Mouse (Mus musculus) left cerebral cortex, postnatal 36 days (tissue): Measurements from ENCODE around the gene Efcab2. TPM values are rescaled to one million over a fixed set of nuclear protein-coding genes. Genes with fewer than 3 reads are reported as not detected.

Source experiments
- DNase-seq, 2 experiments: peaks; one replicate each; pipeline ENCODE4 v3.0.0; 2021 to 2022; ENCODE audit warnings: low spot score in 2 of 2, mixed read lengths in 1 of 2
- intact Hi-C: fragments of 180-260 bp; cut with DNase I; formaldehyde crosslinking; loops from one replicate; pipeline ENCODE4 v1.15.1; 2025
- total RNA-seq, 2 experiments: library from RNA; stranded (reverse); gene quantifications; 2 replicates each; pipeline ENCODE4 v1.2.3; 2021

Gene Efcab2
- total RNA-seq, 2 experiments from 2014 or later, result 11.6 to 12.5 TPM

GRCm38 (mm10) chr1:178458029-178458428 lies 52.1 kb downstream of the Efcab2 start:
- DNase-seq, result no peak
- intact Hi-C loops, result no loop called here

- peak; percentile 75 to 86 for DNase-seq
- intact Hi-C loops, result loop anchor here (2.0 to 10.0 kb wide), 2 partner anchors 155 to 519 kb away; no protein-coding TSS in a partner anchor
Observed at GRCm38 (mm10) chr1:178463712-178464111, 57.8 kb downstream of the Efcab2 start.

- intact Hi-C loops, result loop anchor here (10.0 kb wide), 1 partner anchor 519 kb away; no protein-coding TSS in a partner anchor
- no peak for DNase-seq
Observed at GRCm38 (mm10) chr1:178464140-178464539, 58.3 kb downstream of the Efcab2 start.

GRCm38 (mm10) chr1:178467594-178467993 lies 61.7 kb downstream of the Efcab2 start:
- intact Hi-C loops, result loop anchor here (5.0 to 10.0 kb wide), 3 partner anchors 523 to 1010 kb away; no protein-coding TSS in a partner anchor
- DNase-seq, result no peak

GRCm38 (mm10) chr1:178468280-178468679 lies 62.4 kb downstream of the Efcab2 start:
- intact Hi-C loops, result loop anchor here (5.0 to 10.0 kb wide), 3 partner anchors 523 to 1009 kb away; no protein-coding TSS in a partner anchor
- no peak for DNase-seq

- no peak for DNase-seq
- intact Hi-C loops, result no loop called here
Observed at GRCm38 (mm10) chr1:178483854-178484253, 78.0 kb downstream of the Efcab2 start.

- intact Hi-C loops, result no loop called here
- no peak for DNase-seq
Observed at GRCm38 (mm10) chr1:178485138-178485867, 79.4 kb downstream of the Efcab2 start.

GRCm38 (mm10) chr1:178485868-178486220 lies 80.0 kb downstream of the Efcab2 start:
- DNase-seq, result no peak
- intact Hi-C loops, result no loop called here

- intact Hi-C loops, result no loop called here
Observed at GRCm38 (mm10) chr1:178486828-178487227, 80.9 kb downstream of the Efcab2 start.

GRCm38 (mm10) chr1:178489127-178489526 lies 83.2 kb downstream of the Efcab2 start:
- intact Hi-C loops, result no loop called here
- DNase-seq, result no peak

More at GRCm38 (mm10) chr1:178486828-178487227, 80.9 kb downstream of the Efcab2 start:
- DNase-seq, result peak; percentile 15 to 23

- DNase-seq, result no peak
- intact Hi-C loops, result no loop called here
Observed at GRCm38 (mm10) chr1:178491733-178492132, 85.8 kb downstream of the Efcab2 start.

GRCm38 (mm10) chr1:178492493-178492892 lies 86.6 kb downstream of the Efcab2 start:
- DNase-seq, result no peak
- intact Hi-C loops, result no loop called here

GRCm38 (mm10) chr1:178496186-178496585 lies 90.3 kb downstream of the Efcab2 start:
- no peak for DNase-seq
- intact Hi-C loops, result no loop called here

GRCm38 (mm10) chr1:178496841-178497240 lies 91.0 kb downstream of the Efcab2 start:
- no peak for DNase-seq
- intact Hi-C loops, result no loop called here

GRCm38 (mm10) chr1:178506938-178507337 lies 101.1 kb downstream of the Efcab2 start:
- DNase-seq, result no peak
- intact Hi-C loops, result no loop called here

GRCm38 (mm10) chr1:178512323-178513031 lies 106.6 kb downstream of the Efcab2 start:
- DNase-seq, result no peak
- intact Hi-C loops, result no loop called here

GRCm38 (mm10) chr1:178513954-178514353 lies 108.1 kb downstream of the Efcab2 start:
- intact Hi-C loops, result no loop called here
- DNase-seq, result no peak

GRCm38 (mm10) chr1:178515839-178516238 lies 110.0 kb downstream of the Efcab2 start:
- intact Hi-C loops, result no loop called here
- no peak for DNase-seq

- DNase-seq, result no peak
- intact Hi-C loops, result loop anchor here (2.0 kb wide), 1 partner anchor 624 kb away; no protein-coding TSS in a partner anchor
Observed at GRCm38 (mm10) chr1:178522389-178522788, 116.5 kb downstream of the Efcab2 start.

- intact Hi-C loops, result loop anchor here (2.0 kb wide), 1 partner anchor 624 kb away; no protein-coding TSS in a partner anchor
- no peak for DNase-seq
Observed at GRCm38 (mm10) chr1:178523152-178523551, 117.3 kb downstream of the Efcab2 start.

GRCm38 (mm10) chr1:178527185-178527546 lies 121.3 kb downstream of the Efcab2 start:
- DNase-seq, result peak; percentile 71 to 75
- intact Hi-C loops, result loop anchor here (2.0 kb wide), 2 partner anchors 706 to 950 kb away; no protein-coding TSS in a partner anchor
